ENCODE assay signal across 25 mouse cellular contexts in the genomic region with DNA sequence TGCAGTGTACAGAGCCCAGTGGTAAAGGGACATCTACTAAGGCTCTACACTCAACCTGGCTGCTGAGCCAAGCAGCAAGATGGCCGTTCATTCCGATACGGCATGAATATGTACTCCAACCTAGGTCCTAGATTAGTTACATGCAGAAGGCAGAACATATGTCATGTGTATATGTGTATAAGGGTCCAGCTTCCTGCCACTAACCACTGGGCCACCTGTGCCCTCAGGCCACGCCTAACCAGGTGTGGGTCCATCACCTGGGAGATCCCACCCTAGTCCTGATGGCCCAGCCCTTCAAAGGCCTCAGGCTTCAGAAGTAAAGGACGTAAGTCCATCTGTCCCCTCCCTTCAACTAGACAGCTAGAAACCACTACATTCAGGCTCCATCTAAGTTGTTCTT. TPM values are rescaled to one million over a fixed set of nuclear protein-coding genes. Genes with fewer than 3 reads are reported as not detected.
DNase-seq lines count a peak whose midpoint lies in the region; ATAC-seq and TF ChIP-seq lines count a peak whose summit lies in the region.
"Had no signal": no experiment of that assay in that cellular context is flagged by ENCODE, and none has a peak within 500 bp of the region (broad histone marks: within the 10 kb centered on the region; RNA-seq: fewer than 3 reads in every experiment).

No protein-coding gene starts in this region.

- no peak overlapping the region for H3K4me3 ChIP-seq in heart, embryonic 12.5 days
- no peak overlapping the region for H3K4me3 ChIP-seq in heart, embryonic 11.5 days (ENCODE audit: low read depth, low read length)
- no peak overlapping the region for H3K4me3 ChIP-seq in limb, embryonic 13.5 days
- no peak overlapping the region for H3K4me3 ChIP-seq in limb, embryonic 10.5 days
- peak overlapping the region; percentile 53 for H3K4me3 ChIP-seq in bone marrow macrophage, adult 2 months (ENCODE audit: insufficient read depth, low read length)
- H3K4me3 ChIP-seq in liver, embryonic 13.5 days (replicated peaks) = no peak overlapping the region
- H3K4me3 ChIP-seq: forebrain, embryonic 10.5 days; hindbrain, embryonic 10.5 days; midbrain, embryonic 12.5 days had no signal

- no peak for ATAC-seq in heart, embryonic 12.5 days (ENCODE audit: insufficient number of reproducible peaks, low FRiP score)
- ATAC-seq in heart, embryonic 11.5 days (replicated peaks; ENCODE audit: insufficient number of reproducible peaks, low FRiP score, low TSS enrichment) = no peak
- no peak for ATAC-seq in limb, embryonic 13.5 days (ENCODE audit: low FRiP score, low read depth)
- no peak for ATAC-seq in liver, embryonic 13.5 days (ENCODE audit: low read depth)
- ATAC-seq: forebrain, embryonic 16.5 days had no signal

- TF ChIP-seq POLR2A in bone marrow macrophage, adult 2 months (IDR thresholded peaks at IDR 0.05; ENCODE audit: borderline replicate concordance, low read depth, low read length) = no peak

- H3K4me2 ChIP-seq in heart, embryonic 12.5 days = 0 out of 2 replicates have a peak overlapping the region, but pooled peaks have one; percentile 50
- H3K4me2 ChIP-seq in heart, embryonic 11.5 days = no peak overlapping the region
- H3K4me2 ChIP-seq in limb, embryonic 13.5 days (replicated peaks) = 0 out of 2 replicates have a peak overlapping the region, but pooled peaks have one; percentile 7
- H3K4me2 ChIP-seq in liver, embryonic 13.5 days = peak overlapping the region; percentile 6; the same call in 1 of the 2 replicates

- DNase-seq in limb, embryonic 10.5 days (ENCODE audit: low spot score) = no peak
- no peak for DNase-seq in liver, embryonic 13.5 days
- DNase-seq in adipocyte (ENCODE audit: low spot score) = no peak
- DNase-seq: adrenal gland, adult 8-10 months; B cell, adult 2 months; cerebellum, adult 2 months; cerebellum, postnatal 36 days; gastrocnemius, postnatal 25 days; heart, postnatal 10 days; kidney, adult 18-20 months; lung, embryonic 14.5 days; lung, postnatal 4 days; thymus, adult 2 months; thymus, postnatal 4 days had no signal

- WGBS in heart, embryonic 12.5 days = 86% methylated on average over 5 of the region's 5 CpGs
- WGBS in heart, embryonic 11.5 days (ENCODE audit: insufficient replicate concordance) = 94% methylated on average over 5 of the region's 5 CpGs
- 91% methylated on average over 5 of the region's 5 CpGs for WGBS in limb, embryonic 13.5 days
- 95% methylated on average over 5 of the region's 5 CpGs for WGBS in limb, embryonic 10.5 days
- WGBS in liver, embryonic 13.5 days (ENCODE audit: insufficient replicate concordance) = 89% methylated on average over 5 of the region's 5 CpGs

- peaks cover 31% of the 10 kb centered on the region for H3K4me1 ChIP-seq in heart, embryonic 12.5 days (replicated peaks)
- H3K4me1 ChIP-seq in heart, embryonic 11.5 days (ENCODE audit: control insufficient read depth, insufficient read depth, low read length) = peaks cover 17% of the 10 kb centered on the region
- peaks cover 12% of the 10 kb centered on the region for H3K4me1 ChIP-seq in limb, embryonic 13.5 days
- H3K4me1 ChIP-seq in limb, embryonic 10.5 days = peaks cover 9% of the 10 kb centered on the region
- peaks cover 39% of the 10 kb centered on the region for H3K4me1 ChIP-seq in bone marrow macrophage, adult 2 months (ENCODE audit: control insufficient read depth, insufficient read depth, low read length)
- peaks cover 70% of the 10 kb centered on the region for H3K4me1 ChIP-seq in liver, embryonic 13.5 days (replicated peaks)

- H3K36me3 ChIP-seq in heart, embryonic 12.5 days = peaks cover 55% of the 10 kb centered on the region
- peaks cover 30% of the 10 kb centered on the region for H3K36me3 ChIP-seq in heart, embryonic 11.5 days (ENCODE audit: control insufficient read depth, insufficient read depth, low read length)
- peaks cover 51% of the 10 kb centered on the region for H3K36me3 ChIP-seq in limb, embryonic 13.5 days
- H3K36me3 ChIP-seq in limb, embryonic 10.5 days = peaks cover 51% of the 10 kb centered on the region
- peaks cover 52% of the 10 kb centered on the region for H3K36me3 ChIP-seq in liver, embryonic 13.5 days

- no peak overlapping the region; the same call in 1 of the 2 replicates for H3K9ac ChIP-seq in heart, embryonic 12.5 days
- no peak overlapping the region for H3K9ac ChIP-seq in heart, embryonic 11.5 days (ENCODE audit: low read depth, low read length)
- no peak overlapping the region for H3K9ac ChIP-seq in limb, embryonic 13.5 days
- no peak overlapping the region for H3K9ac ChIP-seq in liver, embryonic 13.5 days
- H3K9ac ChIP-seq: limb, embryonic 15.5 days; lung, embryonic 14.5 days; midbrain, embryonic 12.5 days had no signal

- no peaks in the 10 kb centered on the region for H3K27me3 ChIP-seq in heart, embryonic 12.5 days (replicated peaks)
- H3K27me3 ChIP-seq in heart, embryonic 11.5 days (ENCODE audit: control insufficient read depth, insufficient read depth, low read length) = no peaks in the 10 kb centered on the region
- H3K27me3 ChIP-seq in limb, embryonic 13.5 days = no peaks in the 10 kb centered on the region
- no peaks in the 10 kb centered on the region for H3K27me3 ChIP-seq in limb, embryonic 10.5 days (ENCODE audit: low read depth, poor library complexity, severe bottlenecking)
- H3K27me3 ChIP-seq in liver, embryonic 13.5 days = no peaks in the 10 kb centered on the region
- H3K27me3 ChIP-seq: limb, embryonic 15.5 days; midbrain, embryonic 12.5 days had no signal

- H3K27ac ChIP-seq in heart, embryonic 12.5 days (ENCODE audit: poor library complexity, severe bottlenecking) = no peak overlapping the region
- H3K27ac ChIP-seq in heart, embryonic 11.5 days (ENCODE audit: low read depth, low read length) = no peak overlapping the region
- H3K27ac ChIP-seq in limb, embryonic 13.5 days = no peak overlapping the region
- H3K27ac ChIP-seq in limb, embryonic 10.5 days = no peak overlapping the region
- H3K27ac ChIP-seq in bone marrow macrophage, adult 2 months (ENCODE audit: insufficient read depth, low read depth, low read length) = no peak overlapping the region
- H3K27ac ChIP-seq in liver, embryonic 13.5 days = no peak overlapping the region
- H3K27ac ChIP-seq: forebrain, embryonic 10.5 days; heart, adult 2 months; hindbrain, embryonic 10.5 days; kidney, postnatal 0 days; limb, embryonic 15.5 days; midbrain, embryonic 12.5 days had no signal

- no peaks in the 10 kb centered on the region for H3K9me3 ChIP-seq in heart, embryonic 12.5 days (replicated peaks)
- H3K9me3 ChIP-seq in heart, embryonic 11.5 days (replicated peaks; ENCODE audit: control insufficient read depth, low read length) = no peaks in the 10 kb centered on the region
- H3K9me3 ChIP-seq in limb, embryonic 13.5 days = no peaks in the 10 kb centered on the region
- no peaks in the 10 kb centered on the region for H3K9me3 ChIP-seq in limb, embryonic 10.5 days (replicated peaks)
- no peaks in the 10 kb centered on the region for H3K9me3 ChIP-seq in liver, embryonic 13.5 days (replicated peaks)
- H3K9me3 ChIP-seq: forebrain, embryonic 10.5 days; hindbrain, embryonic 10.5 days; limb, embryonic 15.5 days; midbrain, embryonic 12.5 days had no signal

- no peak for TF ChIP-seq CTCF in bone marrow macrophage, adult 2 months (IDR thresholded peaks at IDR 0.05; ENCODE audit: low read depth, low read length)

RNA-seq across cellular contexts. Expression of gene Sqstm1, which starts 2.6 kb away (rescaled TPM):
- polyA plus RNA-seq in heart, embryonic 12.5 days (2016; fragmentation: Nextera tagmentation; extraction: Ambion mirVana) = 209 and 210 TPM in 2 replicates
- 159 and 197 TPM in 2 replicates for polyA plus RNA-seq in heart, embryonic 11.5 days (2014; fragmentation: Nextera tagmentation; extraction: Ambion mirVana)
- 214 TPM in 2 replicates for polyA plus RNA-seq in limb, embryonic 13.5 days (2015; fragmentation: Nextera tagmentation; extraction: Ambion mirVana)
- polyA plus RNA-seq in limb, embryonic 10.5 days (2016; fragmentation: Nextera tagmentation; extraction: Ambion mirVana) = 111 and 137 TPM in 2 replicates
- polyA plus RNA-seq in bone marrow macrophage, adult 2 months (2012; ENCODE audit: insufficient read depth, insufficient read length, missing spikeins) = 560 and 577 TPM in 2 replicates
- 132 and 133 TPM in 2 replicates for polyA plus RNA-seq in liver, embryonic 13.5 days (2015; fragmentation: Nextera tagmentation; extraction: Ambion mirVana)

RNA-seq across cellular contexts. Expression of gene Mgat4b, which starts 2.7 kb away (rescaled TPM):
- polyA plus RNA-seq in heart, embryonic 12.5 days (2016; fragmentation: Nextera tagmentation; extraction: Ambion mirVana) = 35.4 and 39.3 TPM in 2 replicates
- 14.2 and 14.4 TPM in 2 replicates for polyA plus RNA-seq in heart, embryonic 11.5 days (2014; fragmentation: Nextera tagmentation; extraction: Ambion mirVana)
- 17.1 and 20.5 TPM in 2 replicates for polyA plus RNA-seq in limb, embryonic 13.5 days (2015; fragmentation: Nextera tagmentation; extraction: Ambion mirVana)
- polyA plus RNA-seq in limb, embryonic 10.5 days (2016; fragmentation: Nextera tagmentation; extraction: Ambion mirVana) = 27.7 and 28.6 TPM in 2 replicates
- 54.0 and 58.7 TPM in 2 replicates for polyA plus RNA-seq in bone marrow macrophage, adult 2 months (2012; ENCODE audit: insufficient read depth, insufficient read length, missing spikeins)
- 11.4 and 12.1 TPM in 2 replicates for polyA plus RNA-seq in liver, embryonic 13.5 days (2015; fragmentation: Nextera tagmentation; extraction: Ambion mirVana)

RNA-seq across cellular contexts. Expression of gene Ltc4s, which starts 30.4 kb away (rescaled TPM):
- polyA plus RNA-seq in heart, embryonic 12.5 days (2016; fragmentation: Nextera tagmentation; extraction: Ambion mirVana) = 0.63 and 0.70 TPM in 2 replicates
- 0.74 TPM in 1 of 2 replicates, not detected in the other for polyA plus RNA-seq in heart, embryonic 11.5 days (2014; fragmentation: Nextera tagmentation; extraction: Ambion mirVana)
- 0.79 and 1.3 TPM in 2 replicates for polyA plus RNA-seq in limb, embryonic 13.5 days (2015; fragmentation: Nextera tagmentation; extraction: Ambion mirVana)
- 0.55 and 0.90 TPM in 2 replicates for polyA plus RNA-seq in limb, embryonic 10.5 days (2016; fragmentation: Nextera tagmentation; extraction: Ambion mirVana)
- polyA plus RNA-seq in bone marrow macrophage, adult 2 months (2012; ENCODE audit: insufficient read depth, insufficient read length, missing spikeins) = 13.1 and 18.1 TPM in 2 replicates
- 0.49 and 0.99 TPM in 2 replicates for polyA plus RNA-seq in liver, embryonic 13.5 days (2015; fragmentation: Nextera tagmentation; extraction: Ambion mirVana)

RNA-seq across cellular contexts. Expression of gene Mrnip, which starts 33.8 kb away (rescaled TPM):
- 10.1 and 11.6 TPM in 2 replicates for polyA plus RNA-seq in heart, embryonic 12.5 days (2016; fragmentation: Nextera tagmentation; extraction: Ambion mirVana)
- polyA plus RNA-seq in heart, embryonic 11.5 days (2014; fragmentation: Nextera tagmentation; extraction: Ambion mirVana) = 15.3 and 17.6 TPM in 2 replicates
- polyA plus RNA-seq in limb, embryonic 13.5 days (2015; fragmentation: Nextera tagmentation; extraction: Ambion mirVana) = 18.0 and 18.7 TPM in 2 replicates
- polyA plus RNA-seq in limb, embryonic 10.5 days (2016; fragmentation: Nextera tagmentation; extraction: Ambion mirVana) = 30.2 and 34.1 TPM in 2 replicates
- polyA plus RNA-seq in bone marrow macrophage, adult 2 months (2012; ENCODE audit: insufficient read depth, insufficient read length, missing spikeins) = 3.3 and 3.6 TPM in 2 replicates
- polyA plus RNA-seq in liver, embryonic 13.5 days (2015; fragmentation: Nextera tagmentation; extraction: Ambion mirVana) = 8.1 and 8.5 TPM in 2 replicates
